Mouse (Mus musculus): ENCODE results near the gene Mrps16. TPM values are rescaled to one million over a fixed set of nuclear protein-coding genes. Genes with fewer than 3 reads are reported as not detected.
A peak's percentile ranks its signal among the peaks of the same experiment; 100 is the strongest.

The Mrps16 gene
- polyA plus RNA-seq, 1 experiment from 2014 or later, result 67.4 TPM

DNA sequence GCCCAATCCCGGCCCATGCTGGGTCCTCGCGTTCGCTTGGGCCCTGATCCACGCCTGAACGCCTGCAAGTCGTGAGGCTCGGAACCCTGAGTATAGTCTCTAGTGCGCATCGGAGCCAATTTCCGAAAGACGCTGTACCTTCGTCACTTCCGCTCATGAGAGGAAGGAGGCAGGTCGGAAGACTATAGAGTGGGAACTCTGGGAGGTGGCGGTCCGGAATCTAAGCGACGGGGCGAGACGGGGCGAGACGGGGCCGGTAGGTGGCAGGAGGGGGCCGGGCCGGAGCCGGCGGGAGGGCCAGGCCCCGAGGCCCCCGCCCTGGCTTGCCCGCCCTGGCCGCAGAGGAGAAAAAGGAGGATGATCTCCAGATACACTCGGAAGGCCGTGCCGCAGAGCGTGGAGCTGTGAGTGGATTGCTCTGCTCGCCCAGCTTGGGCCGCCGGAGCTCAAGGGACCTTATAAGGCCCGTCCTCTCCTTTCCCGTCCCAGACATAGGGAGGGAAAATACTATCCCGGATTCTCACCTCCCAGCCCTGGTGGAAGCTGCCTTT lies 45.4 kb downstream of the Mrps16 start, which contains the start of the genes Ecd and Fam149b:
TSS of gene Ecd (minus strand) at position 131 of the 551 bp plus-strand sequence.
TSS of gene Fam149b (plus strand) at position 172 of the 551 bp plus-strand sequence.
- peak within 1 kb of the TSS; percentile 90 for H3K27ac ChIP-seq (replicated peaks)
- no peaks in the 10 kb centered on the region for H3K27me3 ChIP-seq
- peak; percentile 99 for ATAC-seq (ENCODE audit: low FRiP score, low read depth)
- WGBS, result under 1% methylated on average over 38 of the region's 42 CpGs
- peaks cover 18% of the 10 kb centered on the region for H3K36me3 ChIP-seq
- H3K9ac ChIP-seq, result peak within 1 kb of the TSS; percentile 87
- no peaks in the 10 kb centered on the region for H3K9me3 ChIP-seq
- H3K4me2 ChIP-seq, result peak within 1 kb of the TSS; percentile 89
- peaks cover 25% of the 10 kb centered on the region for H3K4me1 ChIP-seq (replicated peaks)
- H3K4me3 ChIP-seq, result peak within 1 kb of the TSS; percentile 70

DNA sequence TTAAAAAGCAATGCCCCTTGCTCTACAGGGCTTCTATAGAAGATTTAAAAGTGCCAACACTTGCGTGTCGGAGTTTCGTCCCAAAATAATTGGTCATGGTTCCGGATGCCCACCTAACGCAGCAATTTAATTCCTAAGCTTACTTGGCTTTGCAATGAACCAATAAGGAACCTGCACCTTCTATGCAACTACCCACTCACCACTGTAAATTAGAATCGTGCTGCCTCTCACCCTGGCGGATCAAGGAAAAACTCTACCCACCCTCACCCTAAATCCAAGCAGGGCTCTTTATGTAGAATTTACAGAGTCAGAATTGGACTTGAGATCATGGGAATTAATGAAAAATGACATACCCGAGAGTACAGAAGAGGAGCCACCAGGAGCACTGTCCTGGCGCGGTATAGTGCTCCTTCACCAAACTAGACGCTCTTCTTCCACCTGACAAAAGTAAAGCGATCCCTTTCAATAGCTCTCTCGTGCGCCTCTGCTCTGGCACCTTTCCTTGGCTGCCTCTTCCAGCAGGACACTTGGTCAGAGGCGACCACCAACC lies 45.9 kb downstream of the Mrps16 start:
- peak overlapping the region; percentile 61 for H3K4me2 ChIP-seq
- H3K9me3 ChIP-seq, result no peaks in the 10 kb centered on the region
- peak overlapping the region; percentile 76 for H3K27ac ChIP-seq (replicated peaks)
- peak overlapping the region; percentile 70 for H3K4me3 ChIP-seq
- H3K27me3 ChIP-seq, result no peaks in the 10 kb centered on the region
- peak; percentile 79 for ATAC-seq (ENCODE audit: low FRiP score, low read depth)
- peaks cover 25% of the 10 kb centered on the region for H3K4me1 ChIP-seq (replicated peaks)
- peak overlapping the region; percentile 69 for H3K9ac ChIP-seq
- WGBS, result 3% methylated on average over 15 of the region's 15 CpGs
- peaks cover 19% of the 10 kb centered on the region for H3K36me3 ChIP-seq

DNA sequence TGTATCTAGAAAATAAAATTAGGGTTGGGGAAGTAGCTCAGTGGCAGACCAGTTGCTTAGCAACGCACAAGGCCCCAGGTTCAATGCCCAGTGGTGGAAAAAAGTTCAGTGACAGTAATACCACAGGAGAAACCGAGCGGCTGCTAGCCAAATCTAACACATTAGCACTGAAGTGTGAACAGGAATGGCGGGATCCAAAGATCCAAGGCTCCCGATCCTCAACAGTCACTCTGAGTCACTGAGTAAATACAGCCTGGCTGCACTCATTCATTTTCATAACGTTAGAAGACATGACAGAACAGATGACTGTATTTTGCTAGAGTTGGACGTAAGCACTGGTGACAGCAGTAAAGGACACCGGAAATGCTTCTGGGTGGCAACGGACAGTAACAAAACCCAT lies 47.5 kb downstream of the Mrps16 start:
- no peaks in the 10 kb centered on the region for H3K27me3 ChIP-seq
- no peak overlapping the region for H3K27ac ChIP-seq (replicated peaks)
- peaks cover 21% of the 10 kb centered on the region for H3K36me3 ChIP-seq
- no peaks in the 10 kb centered on the region for H3K9me3 ChIP-seq
- no peak overlapping the region for H3K4me2 ChIP-seq
- no peak overlapping the region for H3K4me3 ChIP-seq
- 90% methylated on average over 9 of the region's 9 CpGs for WGBS
- no peak overlapping the region for H3K9ac ChIP-seq
- no peak for ATAC-seq (ENCODE audit: low FRiP score, low read depth)
- peaks cover 25% of the 10 kb centered on the region for H3K4me1 ChIP-seq (replicated peaks)

DNA sequence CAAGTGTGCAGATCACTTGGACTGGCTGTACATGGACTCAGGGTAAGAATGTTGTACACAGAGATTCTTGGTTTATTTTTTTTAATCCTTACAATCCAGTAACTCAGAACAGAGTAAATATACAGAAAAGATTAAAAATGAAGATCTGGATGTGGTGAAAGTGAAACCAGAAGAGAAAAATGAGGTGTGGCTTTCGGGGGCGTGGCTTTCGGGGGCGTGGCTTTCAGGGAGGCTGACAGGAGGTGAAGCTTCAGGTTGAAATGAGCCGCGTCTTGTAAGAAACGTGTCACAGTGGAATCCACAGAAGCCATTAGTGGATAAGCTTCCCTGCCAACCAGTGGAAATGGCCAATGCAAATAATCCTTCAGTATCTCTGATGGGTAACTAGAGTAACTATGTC lies 52.6 kb downstream of the Mrps16 start:
- no peak overlapping the region for H3K27ac ChIP-seq (replicated peaks)
- H3K4me3 ChIP-seq, result no peak overlapping the region
- no peaks in the 10 kb centered on the region; the same call in 1 of the 2 replicates for H3K4me1 ChIP-seq (replicated peaks)
- ATAC-seq (ENCODE audit: low FRiP score, low read depth), result no peak
- H3K4me2 ChIP-seq, result no peak overlapping the region
- no peaks in the 10 kb centered on the region for H3K9me3 ChIP-seq
- H3K9ac ChIP-seq, result no peak overlapping the region
- 90% methylated on average over 7 of the region's 7 CpGs for WGBS
- no peaks in the 10 kb centered on the region for H3K27me3 ChIP-seq
- peaks cover 46% of the 10 kb centered on the region for H3K36me3 ChIP-seq

DNA sequence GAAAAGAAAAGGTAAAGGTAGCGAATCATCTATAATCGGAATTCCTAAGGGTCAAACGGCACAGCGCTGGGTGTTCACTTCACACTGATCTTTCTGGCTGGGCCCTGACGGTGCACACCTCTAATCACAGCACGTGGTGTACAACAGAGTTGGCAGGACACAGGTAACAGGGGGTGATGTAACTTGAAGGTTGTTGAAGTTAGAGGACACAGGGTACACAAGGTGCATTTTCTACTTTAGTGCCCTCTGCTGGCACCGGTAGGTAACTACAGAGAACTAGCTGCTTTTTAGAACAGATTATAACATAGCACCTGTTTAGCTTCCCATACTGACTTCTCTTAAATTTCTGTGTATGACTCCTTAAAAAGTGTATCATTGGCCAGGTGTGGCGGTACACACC lies 53.3 kb downstream of the Mrps16 start:
- no peak overlapping the region for H3K9ac ChIP-seq
- H3K9me3 ChIP-seq, result no peaks in the 10 kb centered on the region
- no peaks in the 10 kb centered on the region for H3K4me1 ChIP-seq (replicated peaks)
- ATAC-seq (ENCODE audit: low FRiP score, low read depth), result no peak
- no peaks in the 10 kb centered on the region for H3K27me3 ChIP-seq
- WGBS, result 88% methylated on average over 8 of the region's 8 CpGs
- no peak overlapping the region for H3K4me3 ChIP-seq
- no peak overlapping the region for H3K27ac ChIP-seq (replicated peaks)
- H3K4me2 ChIP-seq, result no peak overlapping the region
- peaks cover 51% of the 10 kb centered on the region for H3K36me3 ChIP-seq

DNA sequence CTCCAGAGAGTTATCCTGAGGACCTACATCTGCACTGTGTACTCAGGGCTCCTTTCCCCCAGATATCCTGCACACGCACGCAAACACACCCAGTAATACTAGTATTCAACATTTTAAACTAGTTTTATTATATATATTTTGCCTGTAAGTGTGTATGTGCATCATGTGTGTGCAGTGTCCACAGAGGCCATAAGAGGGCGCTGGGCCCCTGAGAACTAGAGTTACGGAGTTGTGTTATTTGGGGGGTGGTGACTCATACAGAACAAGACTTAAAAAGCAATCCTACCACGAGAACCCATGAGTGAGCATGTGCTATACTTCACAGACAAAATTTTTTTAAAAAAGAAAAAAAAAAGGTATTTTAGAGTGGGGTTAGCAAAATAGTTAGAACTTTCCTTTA lies 54.0 kb downstream of the Mrps16 start:
- no peak overlapping the region for H3K4me3 ChIP-seq
- no peak for ATAC-seq (ENCODE audit: low FRiP score, low read depth)
- H3K4me1 ChIP-seq (replicated peaks), result no peaks in the 10 kb centered on the region
- 96% methylated on average over 5 of the region's 5 CpGs for WGBS
- peaks cover 53% of the 10 kb centered on the region for H3K36me3 ChIP-seq
- no peaks in the 10 kb centered on the region for H3K27me3 ChIP-seq
- H3K9me3 ChIP-seq, result no peaks in the 10 kb centered on the region
- H3K27ac ChIP-seq (replicated peaks), result no peak overlapping the region
- no peak overlapping the region for H3K9ac ChIP-seq
- H3K4me2 ChIP-seq, result no peak overlapping the region

Other genes with a start within 250 kb of the Mrps16 start
- 1.3 and 1.9 TPM in 2 replicates for gene Kcnk5, start 211.8 kb downstream of the Mrps16 start, polyA plus RNA-seq (2015; fragmentation: Nextera tagmentation; extraction: Ambion mirVana)
- gene Kcnk16, start 124.4 kb downstream of the Mrps16 start, polyA plus RNA-seq (2015; fragmentation: Nextera tagmentation; extraction: Ambion mirVana), result not detected in 2 replicates
- gene Nudt13, start 98.9 kb downstream of the Mrps16 start, polyA plus RNA-seq (2015; fragmentation: Nextera tagmentation; extraction: Ambion mirVana), result 14.2 and 15.8 TPM in 2 replicates
- 47.9 and 49.6 TPM in 2 replicates for gene Ecd, start 45.5 kb downstream of the Mrps16 start, polyA plus RNA-seq (2015; fragmentation: Nextera tagmentation; extraction: Ambion mirVana)
- 40.0 and 43.0 TPM in 2 replicates for gene Fam149b, start 45.5 kb downstream of the Mrps16 start, polyA plus RNA-seq (2015; fragmentation: Nextera tagmentation; extraction: Ambion mirVana)
- 125 and 131 TPM in 2 replicates for gene Dnajc9, start 4.7 kb downstream of the Mrps16 start, polyA plus RNA-seq (2015; fragmentation: Nextera tagmentation; extraction: Ambion mirVana)
- gene Cfap70, start 58.6 kb upstream of the Mrps16 start, polyA plus RNA-seq (2015; fragmentation: Nextera tagmentation; extraction: Ambion mirVana), result 1.1 and 1.5 TPM in 2 replicates
- 15.8 and 20.6 TPM in 2 replicates for gene Anxa7, start 86.5 kb upstream of the Mrps16 start, polyA plus RNA-seq (2015; fragmentation: Nextera tagmentation; extraction: Ambion mirVana)
- 0.39 and 0.67 TPM in 2 replicates for gene Mss51, start 103.3 kb upstream of the Mrps16 start, polyA plus RNA-seq (2015; fragmentation: Nextera tagmentation; extraction: Ambion mirVana)
- gene Ppp3cb, start 152.9 kb upstream of the Mrps16 start, polyA plus RNA-seq (2015; fragmentation: Nextera tagmentation; extraction: Ambion mirVana), result 86.6 and 90.7 TPM in 2 replicates
- gene Usp54, start 247.4 kb upstream of the Mrps16 start, polyA plus RNA-seq (2015; fragmentation: Nextera tagmentation; extraction: Ambion mirVana), result 10.3 and 11.2 TPM in 2 replicates

All from hindbrain, embryonic 15.5 days (tissue).